Comparison of ENCODE assay signal across 15 mouse cellular contexts in genomic region chr9:96832516-96832915, GRCm38 (mm10). TPM values are rescaled to one million over a fixed set of nuclear protein-coding genes. Genes with fewer than 3 reads are reported as not detected.
DNase-seq lines count a peak whose midpoint lies in the region; ATAC-seq lines count a peak whose summit lies in the region.
"Had no signal": no experiment of that assay in that cellular context is flagged by ENCODE, and none has a peak within 500 bp of the region (broad histone marks: within the 10 kb centered on the region; RNA-seq: fewer than 3 reads in every experiment).

No protein-coding gene starts in this region.

- no peak overlapping the region for H3K4me3 ChIP-seq in heart, embryonic 14.5 days (ENCODE audit: control insufficient read depth in 1 of 2, insufficient read depth in 1 of 2, low read depth in 1 of 2, low read length in 2 of 2)
- H3K4me3 ChIP-seq in neural tube, embryonic 13.5 days: no peak overlapping the region
- no peak overlapping the region for H3K4me3 ChIP-seq in neural tube, embryonic 15.5 days (replicated peaks)
- H3K4me3 ChIP-seq: embryonic facial prominence, embryonic 15.5 days; liver, embryonic 15.5 days had no signal

- 31% methylated on average over 4 of the region's 4 CpGs for WGBS in heart, embryonic 14.5 days
- whole genome bisulfite sequencing in neural tube, embryonic 13.5 days: 76% methylated on average over 4 of the region's 4 CpGs
- 71% methylated on average over 4 of the region's 4 CpGs for WGBS in neural tube, embryonic 15.5 days

- H3K27me3 ChIP-seq in heart, embryonic 14.5 days (ENCODE audit: control insufficient read depth, insufficient read depth, low read length): no peaks in the 10 kb centered on the region
- no peaks in the 10 kb centered on the region for H3K27me3 ChIP-seq in neural tube, embryonic 13.5 days
- H3K27me3 ChIP-seq in neural tube, embryonic 15.5 days (replicated peaks): no peaks in the 10 kb centered on the region
- H3K27me3 ChIP-seq: embryonic facial prominence, embryonic 15.5 days; liver, embryonic 15.5 days; Patski had no signal

- peaks cover 6 to 7% of the 10 kb centered on the region in 2 experiments; a peak in 3 of 4 replicates for H3K4me1 ChIP-seq in heart, embryonic 14.5 days (ENCODE audit: control insufficient read depth in 2 of 2, insufficient read depth in 2 of 2, low read length in 2 of 2)
- peaks cover 43% of the 10 kb centered on the region for H3K4me1 ChIP-seq in neural tube, embryonic 13.5 days (replicated peaks)
- peaks cover 35% of the 10 kb centered on the region for H3K4me1 ChIP-seq in neural tube, embryonic 15.5 days
- H3K4me1 ChIP-seq: liver, embryonic 15.5 days had no signal

- H3K27ac ChIP-seq in heart, embryonic 14.5 days (replicated peaks in 1 of 2; ENCODE audit: control insufficient read depth in 1 of 2, insufficient read depth in 1 of 2, low read depth in 2 of 2, low read length in 2 of 2): peak overlapping the region; percentile 62 to 65
- H3K27ac ChIP-seq in neural tube, embryonic 13.5 days (replicated peaks): peak overlapping the region; percentile 59
- H3K27ac ChIP-seq in neural tube, embryonic 15.5 days (replicated peaks): peak overlapping the region; percentile 23; the same call in 1 of the 2 replicates
- H3K27ac ChIP-seq: embryonic facial prominence, embryonic 15.5 days; liver, embryonic 15.5 days had no signal

- DNase-seq in adrenal gland, postnatal 14 days: peak; percentile 44
- DNase-seq in adrenal gland, postnatal 4 days (ENCODE audit: low spot score in 2 of 2): no peak
- DNase-seq in heart, postnatal 25 days (ENCODE audit: low spot score): no peak
- no peak for DNase-seq in neural tube, embryonic 10.5 days (ENCODE audit: extremely low spot score, low spot score)
- no peak for DNase-seq in kidney, postnatal 4 days
- DNase-seq: gastrocnemius, postnatal 25 days; kidney, adult 11 months; kidney, postnatal 14 days; lung, postnatal 10 days had no signal

- intact Hi-C loops in heart, postnatal 25 days (cut with DNase I): no loop called here

- H3K36me3 ChIP-seq in heart, embryonic 14.5 days (ENCODE audit: control insufficient read depth, insufficient read depth, low read length): peaks cover 15% of the 10 kb centered on the region; the same call in 1 of the 2 replicates
- 0 out of 2 replicates have a peak, but pooled peaks cover 3% of the 10 kb centered on the region for H3K36me3 ChIP-seq in neural tube, embryonic 13.5 days
- no peaks in the 10 kb centered on the region for H3K36me3 ChIP-seq in neural tube, embryonic 15.5 days
- H3K36me3 ChIP-seq: embryonic facial prominence, embryonic 15.5 days; liver, embryonic 15.5 days had no signal

- no peak overlapping the region for H3K4me2 ChIP-seq in heart, embryonic 14.5 days (ENCODE audit: low read length)
- H3K4me2 ChIP-seq in neural tube, embryonic 13.5 days: no peak overlapping the region
- H3K4me2 ChIP-seq in neural tube, embryonic 15.5 days: no peak overlapping the region
- H3K4me2 ChIP-seq: embryonic facial prominence, embryonic 15.5 days; liver, embryonic 15.5 days had no signal

- no peak overlapping the region for H3K9ac ChIP-seq in heart, embryonic 14.5 days (ENCODE audit: low read length)
- no peak overlapping the region for H3K9ac ChIP-seq in neural tube, embryonic 13.5 days
- no peak overlapping the region for H3K9ac ChIP-seq in neural tube, embryonic 15.5 days (replicated peaks)
- H3K9ac ChIP-seq: embryonic facial prominence, embryonic 15.5 days; liver, embryonic 15.5 days had no signal

- H3K9me3 ChIP-seq in heart, embryonic 14.5 days (ENCODE audit: control insufficient read depth, low read length): no peaks in the 10 kb centered on the region
- H3K9me3 ChIP-seq in neural tube, embryonic 13.5 days: no peaks in the 10 kb centered on the region
- H3K9me3 ChIP-seq in neural tube, embryonic 15.5 days (replicated peaks): no peaks in the 10 kb centered on the region
- H3K9me3 ChIP-seq: embryonic facial prominence, embryonic 15.5 days; liver, embryonic 15.5 days had no signal

- ATAC-seq in heart, embryonic 14.5 days (ENCODE audit: insufficient number of reproducible peaks, insufficient read depth, low FRiP score, low read depth): no peak
- no peak for ATAC-seq in neural tube, embryonic 13.5 days (ENCODE audit: low read depth)
- ATAC-seq in neural tube, embryonic 15.5 days (ENCODE audit: low FRiP score): no peak
- ATAC-seq: Patski had no signal

RNA-seq across cellular contexts. Expression of gene Pxylp1, which starts 60.0 kb away (rescaled TPM):
- 8.0 and 8.4 TPM in 2 replicates for total RNA-seq in adrenal gland, postnatal 14 days (2021)
- 10 to 100 TPM; 17.1 to 20.7 TPM for total RNA-seq in adrenal gland, postnatal 4 days (2021)
- polyA plus RNA-seq in heart, embryonic 14.5 days (2014; fragmentation: Nextera tagmentation; extraction: Ambion mirVana): 41.1 and 41.3 TPM in 2 replicates
- total RNA-seq in heart, postnatal 25 days (2021): 10 to 100 TPM; 17.4 to 24.9 TPM
- 31.5 and 33.4 TPM in 2 replicates for polyA plus RNA-seq in neural tube, embryonic 13.5 days (2015; fragmentation: Nextera tagmentation; extraction: Ambion mirVana)
- polyA plus RNA-seq in neural tube, embryonic 15.5 days (2015; fragmentation: Nextera tagmentation; extraction: Ambion mirVana): 24.8 and 25.6 TPM in 2 replicates
